Mouse (Mus musculus) kidney, postnatal 14 days (tissue): Measurements from ENCODE around the gene Colgalt1.
A peak's percentile ranks its signal among the peaks of the same experiment; 100 is the strongest.

ENCODE experiments used
- DNase-seq: peaks from one replicate; pipeline ENCODE4 v3.0.0; 2022; ENCODE audit warnings: mixed read lengths

Gene Colgalt1

GRCm38 (mm10) chr8:71629096-71629697, 18.4 kb downstream of the Colgalt1 start:
- peak; percentile 96 for DNase-seq

- peak; percentile 72 for DNase-seq
Measured at GRCm38 (mm10) chr8:71629781-71630212, 19.0 kb downstream of the Colgalt1 start.

- DNase-seq = no peak
Measured at GRCm38 (mm10) chr8:71630761-71631160, 20.0 kb downstream of the Colgalt1 start.

- no peak for DNase-seq
Measured at GRCm38 (mm10) chr8:71631897-71632296, 21.1 kb downstream of the Colgalt1 start.

GRCm38 (mm10) chr8:71633164-71633563, 22.4 kb downstream of the Colgalt1 start:
- DNase-seq = peak; percentile 38

- peak; percentile 59 for DNase-seq
Measured at GRCm38 (mm10) chr8:71633981-71634667, 23.3 kb downstream of the Colgalt1 start.

- DNase-seq = no peak
Measured at GRCm38 (mm10) chr8:71637149-71638095, 26.6 kb downstream of the Colgalt1 start.

- DNase-seq = no peak
Measured at GRCm38 (mm10) chr8:71638321-71638720, 27.5 kb downstream of the Colgalt1 start.

GRCm38 (mm10) chr8:71639318-71639717, 28.5 kb downstream of the Colgalt1 start:
- DNase-seq = no peak

- no peak for DNase-seq
Measured at GRCm38 (mm10) chr8:71645510-71645909, 34.7 kb downstream of the Colgalt1 start.

GRCm38 (mm10) chr8:71654600-71654999, 43.8 kb downstream of the Colgalt1 start:
- DNase-seq = peak; percentile 39

GRCm38 (mm10) chr8:71657816-71658215, 47.0 kb downstream of the Colgalt1 start:
- no peak for DNase-seq

GRCm38 (mm10) chr8:71658515-71659049, 47.8 kb downstream of the Colgalt1 start:
- peak; percentile 30 for DNase-seq

GRCm38 (mm10) chr8:71659751-71660150, 49.0 kb downstream of the Colgalt1 start:
- DNase-seq = no peak

- peak; percentile 88 for DNase-seq
Measured at GRCm38 (mm10) chr8:71660325-71661120, 49.7 kb downstream of the Colgalt1 start.

GRCm38 (mm10) chr8:71665331-71666130, 54.7 kb downstream of the Colgalt1 start:
- peak; percentile 75 for DNase-seq

GRCm38 (mm10) chr8:71666855-71667254, 56.1 kb downstream of the Colgalt1 start:
- no peak for DNase-seq

GRCm38 (mm10) chr8:71667256-71667655, 56.5 kb downstream of the Colgalt1 start:
- no peak for DNase-seq

- DNase-seq = peak; percentile 59
Measured at GRCm38 (mm10) chr8:71668220-71668975, 57.6 kb downstream of the Colgalt1 start.

- DNase-seq = no peak
Measured at GRCm38 (mm10) chr8:71670198-71670597, 59.4 kb downstream of the Colgalt1 start.
